Mouse (Mus musculus) thymus, postnatal 10 days (tissue): ENCODE measurements around the gene Rab33b.

ENCODE experiments used
- DNase-seq, 2 experiments: peaks; one replicate each; pipeline ENCODE4 v3.0.0; 2021; ENCODE audit warnings: low spot score in 2 of 2

Gene Rab33b

GRCm38 (mm10) chr3:51511983-51512382 lies 28.3 kb downstream of the Rab33b start:
- DNase-seq, result no peak

- no peak for DNase-seq
Observed at GRCm38 (mm10) chr3:51517467-51517866, 33.7 kb downstream of the Rab33b start.

GRCm38 (mm10) chr3:51517878-51518762 lies 34.4 kb downstream of the Rab33b start:
- DNase-seq, result no peak

- no peak for DNase-seq
Observed at GRCm38 (mm10) chr3:51518763-51519121, 35.0 kb downstream of the Rab33b start.

GRCm38 (mm10) chr3:51521262-51521661 lies 37.5 kb downstream of the Rab33b start:
- DNase-seq, result no peak

GRCm38 (mm10) chr3:51525186-51525785 lies 41.6 kb downstream of the Rab33b start:
- DNase-seq, result no peak

- no peak for DNase-seq
Observed at GRCm38 (mm10) chr3:51526891-51527290, 43.2 kb downstream of the Rab33b start.

- no peak for DNase-seq
Observed at GRCm38 (mm10) chr3:51531473-51532281, 48.0 kb downstream of the Rab33b start.

- no peak for DNase-seq
Observed at GRCm38 (mm10) chr3:51532282-51532620, 48.5 kb downstream of the Rab33b start.

GRCm38 (mm10) chr3:51533573-51533972 lies 49.9 kb downstream of the Rab33b start:
- no peak for DNase-seq

GRCm38 (mm10) chr3:51534013-51534412 lies 50.3 kb downstream of the Rab33b start:
- no peak for DNase-seq

GRCm38 (mm10) chr3:51539567-51540408 lies 56.1 kb downstream of the Rab33b start:
- DNase-seq, result peak; percentile 65 to 91

GRCm38 (mm10) chr3:51540659-51541058 lies 56.9 kb downstream of the Rab33b start:
- DNase-seq, result no peak

GRCm38 (mm10) chr3:51544442-51545128 lies 60.9 kb downstream of the Rab33b start:
- no peak for DNase-seq
